Mouse (Mus musculus): ENCODE results near the gene Gm21887.
"Not testable (repeated sequence)": the region's sequence is repeated elsewhere in the genome, so short reads cannot be mapped to it uniquely, and the experiment has no call there.

Gene Gm21887

DNA sequence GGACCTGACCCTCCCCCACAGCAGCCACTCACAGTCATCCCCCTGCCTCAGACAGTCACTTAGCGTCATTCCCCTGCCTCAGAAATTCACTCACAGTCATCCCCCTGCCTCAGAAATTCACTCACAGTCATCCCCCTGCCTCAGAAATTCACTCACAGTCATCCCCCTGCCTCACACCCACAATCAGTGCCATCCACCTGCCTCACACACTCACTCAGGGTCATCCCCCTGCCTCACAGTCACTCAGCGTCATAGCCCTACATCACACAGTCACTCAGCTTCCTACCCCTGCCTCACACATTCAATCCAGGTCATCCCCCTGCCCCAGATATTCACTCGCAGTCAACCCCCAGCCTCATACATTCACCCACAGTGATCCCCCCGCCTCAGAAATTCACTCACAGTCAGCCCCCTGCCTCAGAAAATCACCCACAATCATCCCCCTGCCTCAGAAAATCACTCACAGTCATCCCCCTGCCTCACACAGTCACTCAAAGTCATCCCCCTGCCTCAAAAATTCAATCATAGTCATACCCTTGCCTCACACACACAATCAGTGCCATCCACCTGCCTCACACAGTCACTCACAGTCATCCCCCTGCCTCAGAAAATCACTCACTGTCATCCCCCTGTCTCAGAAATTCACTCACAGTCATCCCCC lies 10.8 kb upstream of the Gm21887 start:
- DNase-seq = not testable (repeated sequence)

DNA sequence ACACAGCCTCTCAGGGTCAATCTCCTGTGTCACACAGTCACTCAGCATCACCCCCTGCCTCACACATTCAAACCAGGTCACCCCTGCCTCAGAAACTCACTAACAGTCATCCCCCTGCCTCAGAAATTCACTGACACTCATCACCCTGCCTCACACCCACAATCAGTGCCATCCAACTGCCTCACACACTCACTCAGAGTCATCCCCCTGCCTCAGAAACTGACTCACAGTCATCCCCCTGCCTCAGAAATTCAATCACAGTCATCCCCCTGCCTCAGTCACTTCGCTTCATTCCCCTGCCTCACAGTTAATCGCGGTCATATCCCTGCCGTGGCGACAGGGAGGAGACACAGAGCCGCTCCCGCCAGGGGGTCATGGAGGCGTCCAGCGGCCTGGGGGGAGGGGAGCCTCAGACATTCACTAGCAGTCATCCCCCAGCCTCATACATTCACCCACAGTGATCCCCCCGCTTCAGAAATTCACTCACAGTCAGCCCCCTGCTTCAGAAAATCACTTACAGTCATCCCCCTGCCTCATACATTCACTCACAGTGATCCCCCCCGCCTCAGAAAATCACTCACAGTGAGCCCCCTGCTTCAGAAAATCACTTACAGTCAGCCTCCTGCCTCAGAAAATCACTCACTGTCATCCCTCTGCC lies 10.1 kb upstream of the Gm21887 start:
- DNase-seq = peak; percentile 63

DNA sequence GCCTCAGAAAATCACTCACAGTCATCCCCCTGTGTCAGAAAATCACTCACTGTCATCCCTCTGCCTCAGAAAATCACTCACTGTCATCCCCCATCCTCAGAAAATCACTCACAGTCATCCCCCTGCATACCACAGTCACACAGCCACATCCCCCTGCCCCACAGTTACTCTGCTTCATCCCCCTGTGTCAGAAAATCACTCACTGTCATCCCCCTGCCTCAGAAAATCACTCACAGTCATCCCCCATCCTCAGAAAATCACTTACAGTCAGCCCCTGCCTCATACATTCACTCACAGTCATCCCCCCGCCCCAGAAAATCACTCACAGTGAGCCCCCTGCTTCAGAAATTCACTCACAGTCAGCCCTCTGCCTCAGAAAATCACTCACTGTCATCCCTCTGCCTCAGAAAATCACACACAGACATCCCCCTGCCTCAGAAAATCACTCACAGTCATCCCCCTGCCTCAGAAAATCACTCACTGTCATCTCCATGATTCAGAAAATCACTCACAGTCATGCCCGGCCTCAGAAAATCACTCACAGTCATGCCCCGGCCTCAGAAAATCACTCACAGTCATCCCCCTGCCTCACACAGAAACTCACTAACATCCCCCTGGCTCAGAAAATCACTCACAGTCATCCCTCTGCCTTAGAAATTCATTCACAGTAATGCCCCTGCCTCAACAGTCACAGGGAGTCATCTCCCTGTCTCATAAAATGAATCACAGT lies 9.4 kb upstream of the Gm21887 start:
- DNase-seq = not testable (repeated sequence)

DNA sequence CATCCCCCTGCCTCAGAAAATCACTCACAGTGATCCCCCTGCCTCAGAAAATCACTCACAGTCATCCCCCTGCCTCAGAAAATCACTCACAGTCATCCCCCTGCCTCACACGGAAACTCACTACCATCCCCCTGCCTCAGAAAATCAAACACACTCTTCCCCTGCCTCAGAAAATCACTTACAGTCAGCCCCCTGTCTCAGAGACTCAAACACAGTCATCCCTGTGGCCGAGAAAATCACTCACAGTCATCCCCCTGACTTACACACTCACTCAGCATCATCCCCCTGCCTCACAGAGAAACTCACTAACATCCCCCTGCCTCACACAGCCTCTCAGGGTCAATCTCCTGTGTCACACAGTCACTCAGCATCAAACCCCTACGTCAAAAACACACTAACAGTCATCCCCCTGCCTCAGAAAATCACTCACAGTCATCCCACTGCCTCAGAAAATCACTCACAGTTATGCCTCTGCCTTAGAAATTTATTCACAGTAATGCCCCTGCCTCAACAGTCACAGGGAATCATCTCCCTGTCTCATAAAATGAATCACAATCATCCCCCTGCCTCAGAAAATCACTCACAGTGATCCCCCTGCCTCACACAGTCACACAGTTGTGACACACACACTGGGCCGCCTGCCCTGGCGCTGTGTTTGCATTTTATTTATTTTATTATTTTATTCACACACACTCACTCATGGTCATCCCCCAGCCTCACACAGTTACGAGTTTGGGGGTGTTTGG lies 8.6 kb upstream of the Gm21887 start:
- not testable (repeated sequence) for DNase-seq

DNA sequence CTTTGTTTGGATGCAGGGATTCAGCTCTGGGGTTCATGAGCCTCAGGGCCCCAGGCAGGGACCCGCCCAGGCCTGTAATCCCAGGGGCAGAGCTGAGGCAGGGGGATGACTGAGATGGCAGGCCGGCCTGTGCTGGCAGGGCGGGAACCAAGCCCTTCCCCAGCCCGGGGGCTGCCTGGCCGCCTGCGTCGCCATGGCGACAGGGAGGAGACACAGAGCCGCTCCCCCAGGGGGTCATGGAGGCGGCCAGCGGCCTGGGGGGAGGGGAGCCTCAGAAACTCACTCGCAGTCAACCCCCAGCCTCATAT lies 8.1 kb upstream of the Gm21887 start:
- not testable (repeated sequence) for DNase-seq

DNA sequence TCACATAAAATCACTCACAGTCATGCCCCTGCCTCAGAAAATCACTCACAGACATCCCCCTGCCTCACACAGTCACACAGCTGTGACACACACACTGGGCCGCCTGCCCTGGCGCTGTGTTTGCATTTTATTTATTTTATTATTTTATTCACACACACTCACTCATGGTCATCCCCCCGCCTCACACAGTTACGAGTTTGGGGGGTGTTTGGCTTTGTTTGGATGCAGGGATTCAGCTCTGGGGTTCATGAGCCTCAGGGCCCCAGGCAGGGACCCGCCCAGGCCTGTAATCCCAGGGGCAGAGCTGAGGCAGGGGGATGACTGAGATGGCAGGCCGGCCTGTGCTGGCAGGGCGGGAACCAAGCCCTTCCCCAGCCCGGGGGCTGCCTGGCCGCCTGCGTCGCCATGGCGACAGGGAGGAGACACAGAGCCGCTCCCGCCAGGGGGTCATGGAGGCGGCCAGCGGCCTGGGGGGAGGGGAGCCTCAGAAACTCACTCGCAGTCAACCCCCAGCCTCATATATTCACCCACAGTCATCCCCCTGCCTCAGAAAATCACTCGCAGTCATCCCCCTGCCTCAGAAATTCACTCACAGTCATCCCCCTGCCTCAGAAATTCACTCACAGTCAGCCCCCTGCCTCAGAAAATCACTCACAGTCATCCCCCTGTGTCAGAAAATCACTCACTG lies 6.8 kb upstream of the Gm21887 start:
- peak; percentile 87 for DNase-seq

DNA sequence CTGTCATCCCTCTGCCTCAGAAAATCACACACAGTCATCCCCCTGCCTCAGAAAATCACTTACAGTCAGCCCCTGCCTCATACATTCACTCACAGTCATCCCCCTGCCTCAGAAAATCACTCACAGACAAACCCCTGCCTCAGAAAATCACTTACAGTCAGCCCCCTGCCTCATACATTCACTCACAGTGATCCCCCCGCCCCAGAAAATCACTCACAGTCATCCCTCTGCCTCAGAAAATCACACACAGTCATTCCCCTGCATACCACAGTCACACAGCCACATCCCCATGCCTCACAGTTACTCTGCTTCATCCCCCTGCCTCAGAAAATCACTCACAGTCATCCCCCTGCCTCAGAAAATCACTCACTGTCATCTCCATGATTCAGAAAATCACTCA lies 5.9 kb upstream of the Gm21887 start:
- DNase-seq = not testable (repeated sequence)

DNA sequence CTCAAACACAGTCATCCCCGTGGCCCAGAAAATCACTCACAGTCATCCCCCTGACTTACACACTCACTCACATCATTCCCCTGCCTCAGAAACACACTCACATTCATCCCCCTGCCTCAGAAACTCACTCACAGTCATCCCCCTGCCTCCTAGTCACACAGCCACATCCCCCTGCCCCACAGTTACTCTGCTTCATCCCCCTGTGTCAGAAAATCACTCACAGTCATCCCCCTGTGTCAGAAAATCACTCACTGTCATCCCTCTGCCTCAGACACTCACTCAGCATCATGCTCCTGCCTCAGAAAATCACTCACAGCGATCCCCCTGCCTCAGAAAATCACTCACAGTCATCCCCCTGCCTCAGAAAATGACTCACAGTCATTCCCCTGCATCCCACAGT lies 5.2 kb upstream of the Gm21887 start:
- not testable (repeated sequence) for DNase-seq

DNA sequence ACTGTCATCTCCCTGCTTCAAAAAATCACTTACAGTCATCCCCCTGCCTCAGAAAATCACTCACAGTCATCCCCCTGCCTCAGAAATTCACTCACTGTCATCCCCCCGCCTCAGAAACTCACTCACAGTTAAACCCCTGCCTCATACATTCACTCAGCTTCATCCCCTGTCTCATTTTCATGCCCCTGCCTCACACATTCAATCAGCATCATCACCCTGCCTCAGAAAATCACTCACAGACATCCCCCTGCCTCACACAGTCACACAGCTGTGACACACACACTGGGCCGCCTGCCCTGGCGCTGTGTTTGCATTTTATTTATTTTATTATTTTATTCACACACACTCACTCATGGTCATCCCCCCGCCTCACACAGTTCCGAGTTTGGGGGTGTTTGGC lies 4.7 kb upstream of the Gm21887 start:
- not testable (repeated sequence) for DNase-seq

DNA sequence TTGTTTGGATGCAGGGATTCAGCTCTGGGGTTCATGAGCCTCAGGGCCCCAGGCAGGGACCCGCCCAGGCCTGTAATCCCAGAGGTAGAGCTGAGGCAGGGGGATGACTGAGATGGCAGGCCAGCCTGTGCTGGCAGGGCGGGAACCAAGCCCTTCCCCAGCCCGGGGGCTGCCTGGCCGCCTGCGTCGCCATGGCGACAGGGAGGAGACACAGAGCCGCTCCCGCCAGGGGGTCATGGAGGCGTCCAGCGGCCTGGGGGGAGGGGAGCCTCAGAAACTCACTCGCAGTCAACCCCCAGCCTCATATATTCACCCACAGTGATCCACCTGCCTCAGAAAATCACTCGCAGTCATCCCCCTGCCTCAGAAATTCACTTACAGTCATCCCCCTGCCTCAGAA lies 4.3 kb upstream of the Gm21887 start:
- DNase-seq = peak; percentile 72

DNA sequence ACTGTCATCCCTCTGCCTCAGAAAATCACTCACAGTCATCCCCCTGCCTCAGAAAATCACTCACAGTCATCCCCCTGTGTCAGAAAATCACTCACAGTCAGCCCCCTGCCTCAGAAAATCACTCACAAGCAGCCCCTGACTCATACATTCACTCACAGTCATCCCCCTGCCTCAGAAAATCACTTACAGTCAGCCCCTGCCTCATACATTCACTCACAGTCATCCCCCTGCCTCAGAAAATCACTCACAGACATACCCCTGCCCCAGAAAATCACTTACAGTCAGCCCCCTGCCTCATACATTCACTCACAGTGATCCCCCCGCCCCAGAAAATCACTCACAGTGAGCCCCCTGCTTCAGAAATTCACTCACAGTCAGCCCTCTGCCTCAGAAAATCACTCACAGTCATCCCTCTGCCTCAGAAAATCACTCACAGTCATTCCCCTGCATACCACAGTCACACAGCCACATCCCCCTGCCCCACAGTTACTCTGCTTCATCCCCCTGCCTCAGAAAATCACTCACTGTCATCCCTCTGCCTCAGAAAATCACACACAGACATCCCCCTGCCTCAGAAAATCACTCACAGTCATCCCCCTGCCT lies 3.7 kb upstream of the Gm21887 start:
- not testable (repeated sequence) for DNase-seq

DNA sequence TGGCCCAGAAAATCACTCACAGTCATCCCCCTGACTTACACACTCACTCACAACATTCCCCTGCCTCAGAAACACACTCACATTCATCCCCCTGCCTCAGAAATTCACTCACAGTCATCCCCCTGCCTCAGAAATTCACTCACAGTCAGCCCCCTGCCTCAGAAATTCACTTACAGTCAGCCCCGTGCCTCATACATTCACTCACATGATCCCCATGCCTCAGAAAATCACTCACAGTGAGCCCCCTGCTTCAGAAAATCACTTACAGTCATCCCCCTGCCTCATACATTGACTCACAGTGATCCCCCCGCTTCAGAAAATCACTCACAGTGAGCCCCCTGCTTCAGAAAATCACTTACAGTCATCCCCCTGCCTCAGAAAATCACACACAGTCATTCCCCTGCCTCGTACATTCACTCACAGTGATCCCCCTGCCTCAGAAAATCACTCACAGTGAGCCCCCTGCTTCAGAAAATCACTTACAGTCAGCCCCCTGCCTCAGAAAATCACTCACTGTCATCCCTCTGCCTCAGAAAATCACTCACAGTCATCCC lies 2.7 kb upstream of the Gm21887 start:
- DNase-seq = not testable (repeated sequence)

DNA sequence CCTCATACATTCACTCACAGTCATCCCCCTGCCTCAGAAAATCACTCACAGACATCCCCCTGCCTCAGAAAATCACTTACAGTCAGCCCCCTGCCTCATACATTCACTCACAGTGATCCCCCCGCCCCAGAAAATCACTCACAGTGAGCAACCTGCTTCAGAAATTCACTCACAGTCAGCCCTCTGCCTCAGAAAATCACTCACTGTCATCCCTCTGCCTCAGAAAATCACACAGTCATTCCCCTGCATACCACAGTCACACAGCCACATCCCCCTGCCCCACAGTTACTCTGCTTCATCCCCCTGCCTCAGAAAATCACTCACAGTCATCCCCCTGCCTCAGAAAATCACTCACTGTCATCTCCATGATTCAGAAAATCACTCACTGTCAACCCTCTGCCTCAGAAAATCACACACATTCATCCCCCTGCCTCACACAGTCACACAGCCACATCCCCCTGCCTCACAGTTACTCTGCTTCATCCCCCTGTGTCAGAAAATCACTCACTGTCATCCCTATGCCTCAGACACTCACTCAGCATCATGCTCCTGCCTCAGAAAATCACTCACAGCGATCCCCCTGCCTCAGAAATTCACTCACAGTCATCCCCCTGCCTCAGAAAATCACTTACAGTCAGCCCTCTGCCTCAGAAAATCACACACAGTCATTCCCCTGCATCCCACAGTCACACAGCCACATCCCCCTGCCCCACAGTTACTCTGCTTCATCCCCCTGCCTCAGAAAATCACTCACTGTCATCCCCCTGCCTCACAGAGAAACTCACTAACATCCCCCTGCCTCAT lies 1.9 kb upstream of the Gm21887 start:
- DNase-seq = not testable (repeated sequence)

DNA sequence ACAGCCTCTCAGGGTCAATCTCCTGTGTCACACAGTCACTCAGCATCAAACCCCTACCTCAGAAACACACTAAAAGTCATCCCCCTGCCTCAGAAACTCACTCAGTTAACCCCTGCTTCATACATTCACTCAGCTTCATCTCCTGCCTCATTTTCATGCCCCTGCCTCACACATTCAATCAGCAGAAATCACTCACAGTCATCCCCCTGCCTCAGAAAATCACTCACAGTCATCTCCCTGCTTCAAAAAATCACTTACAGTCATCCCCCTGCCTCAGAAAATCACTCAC lies 1.3 kb upstream of the Gm21887 start:
- DNase-seq = peak; percentile 40

DNA sequence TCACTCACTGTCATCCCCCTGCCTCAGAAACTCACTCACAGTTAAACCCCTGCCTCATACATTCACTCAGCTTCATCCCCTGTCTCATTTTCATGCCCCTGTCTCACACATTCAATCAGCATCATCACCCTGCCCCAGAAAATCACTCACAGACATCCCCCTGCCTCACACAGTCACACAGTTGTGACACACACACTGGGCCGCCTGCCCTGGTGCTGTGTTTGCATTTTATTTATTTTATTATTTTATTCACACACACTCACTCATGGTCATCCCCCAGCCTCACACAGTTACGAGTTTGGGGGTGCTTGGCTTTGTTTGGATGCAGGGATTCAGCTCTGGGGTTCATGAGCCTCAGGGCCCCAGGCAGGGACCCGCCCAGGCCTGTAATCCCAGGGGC lies 875 bp upstream of the Gm21887 start:
- peak; percentile 80 for DNase-seq

DNA sequence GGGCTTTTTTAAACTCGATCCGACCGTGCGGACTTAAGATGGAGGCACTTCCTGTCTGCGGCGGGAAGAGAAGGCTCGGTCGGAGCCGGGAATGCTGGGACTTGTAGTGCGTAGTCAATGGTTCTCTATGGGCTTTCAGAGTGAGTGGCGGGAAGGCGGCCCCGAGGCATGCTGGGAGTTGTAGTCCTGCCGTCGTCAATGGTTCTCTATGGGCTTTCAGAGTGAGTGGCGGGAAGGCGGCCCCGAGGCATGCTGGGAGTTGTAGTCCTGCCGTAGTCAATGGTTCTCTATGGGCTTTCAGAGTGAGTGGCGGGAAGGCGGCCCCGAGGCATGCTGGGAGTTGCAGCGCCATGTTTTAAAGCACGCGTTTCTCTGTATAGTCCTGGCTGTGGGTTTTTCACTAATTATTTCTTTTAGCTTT lies 352 bp downstream of the Gm21887 start:
- DNase-seq = peak; percentile 100

DNA sequence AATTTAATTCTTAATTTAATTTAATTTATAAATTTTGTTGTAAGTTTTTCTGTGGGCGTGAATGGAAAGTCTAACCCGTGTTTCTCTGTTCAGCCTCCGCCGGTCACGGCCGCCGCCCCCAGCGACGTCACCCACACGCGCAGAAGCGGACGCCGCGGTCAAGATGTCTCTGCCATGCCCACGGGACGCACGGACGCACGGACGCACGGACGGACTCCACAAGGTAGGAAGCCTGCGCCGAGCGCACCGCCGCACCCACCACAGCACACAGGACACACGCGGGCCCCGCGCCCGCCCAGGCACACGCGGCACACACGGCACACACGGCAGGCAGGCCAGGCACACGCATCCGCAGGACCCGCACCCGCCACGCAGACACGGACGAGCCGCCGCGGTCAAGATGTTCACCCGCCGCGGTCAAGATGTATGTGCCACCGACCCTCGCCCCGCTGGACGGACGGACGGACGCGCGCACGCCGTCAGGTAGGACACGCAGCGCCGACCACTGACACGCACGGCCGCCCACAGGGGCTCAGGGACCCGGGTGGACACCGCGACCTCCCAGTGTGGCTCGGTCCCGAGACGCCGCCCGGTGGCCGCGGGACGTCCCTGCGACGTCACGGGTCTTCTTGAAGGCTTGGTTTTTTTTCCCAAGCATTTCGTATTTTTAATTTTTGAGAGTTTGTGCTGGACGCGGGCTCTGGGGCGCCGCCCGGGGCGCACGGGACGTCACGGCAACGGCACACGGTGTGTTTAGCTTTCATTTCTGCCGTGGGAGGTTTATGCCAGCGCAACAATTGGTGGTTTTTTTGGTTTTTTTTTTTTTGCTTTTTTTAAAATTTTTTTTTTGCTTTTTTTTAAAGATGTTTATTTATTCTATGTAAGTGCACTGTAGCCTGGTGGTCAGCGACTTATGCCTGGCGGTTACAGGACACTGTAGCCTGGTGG lies 1.4 kb downstream of the Gm21887 start:
- DNase-seq = peak; percentile 81

DNA sequence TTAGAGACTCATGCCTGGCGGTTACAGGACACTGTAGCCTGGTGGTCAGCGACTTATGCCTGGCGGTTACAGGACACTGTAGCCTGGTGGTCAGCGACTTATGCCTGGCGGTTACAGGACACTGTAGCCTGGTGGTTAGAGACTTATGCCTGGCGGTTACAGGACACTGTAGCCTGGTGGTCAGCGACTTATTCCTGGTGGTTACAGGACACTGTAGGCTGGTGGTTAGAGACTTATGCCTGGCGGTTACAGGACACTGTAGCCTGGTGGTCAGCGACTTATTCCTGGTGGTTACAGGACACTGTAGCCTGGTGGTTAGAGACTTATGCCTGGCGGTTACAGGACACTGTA lies 2.0 kb downstream of the Gm21887 start:
- not testable (repeated sequence) for DNase-seq

DNA sequence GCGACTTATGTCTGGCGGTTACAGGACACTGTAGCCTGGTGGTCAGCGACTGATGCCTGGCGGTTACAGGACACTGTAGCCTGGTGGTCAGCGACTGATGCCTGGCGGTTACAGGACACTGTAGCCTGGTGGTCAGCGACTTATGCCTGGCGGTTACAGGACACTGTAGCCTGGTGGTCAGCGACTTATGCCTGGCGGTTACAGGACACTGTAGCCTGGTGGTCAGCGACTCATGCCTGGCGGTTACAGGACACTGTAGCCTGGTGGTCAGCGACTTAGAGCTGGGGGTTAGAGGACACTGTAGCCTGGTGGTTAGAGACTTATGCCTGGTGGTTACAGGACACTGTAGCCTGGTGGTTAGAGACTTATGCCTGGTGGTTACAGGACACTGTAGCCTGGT lies 4.0 kb downstream of the Gm21887 start:
- DNase-seq = not testable (repeated sequence)

DNA sequence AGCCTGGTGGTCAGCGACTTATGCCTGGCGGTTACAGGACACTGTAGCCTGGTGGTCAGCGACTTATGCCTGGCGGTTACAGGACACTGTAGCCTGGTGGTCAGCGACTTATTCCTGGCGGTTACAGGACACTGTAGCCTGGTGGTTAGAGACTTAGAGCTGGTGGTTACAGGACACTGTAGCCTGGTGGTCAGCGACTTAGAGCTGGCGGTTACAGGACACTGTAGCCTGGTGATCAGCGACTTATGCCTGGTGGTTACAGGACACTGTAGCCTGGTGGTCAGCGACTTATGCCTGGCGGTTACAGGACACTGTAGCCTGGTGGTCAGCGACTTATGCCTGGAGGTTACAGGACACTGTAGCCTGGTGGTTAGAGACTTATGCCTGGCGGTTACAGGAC lies 4.6 kb downstream of the Gm21887 start:
- DNase-seq = not testable (repeated sequence)

All from cerebellum, adult 9-10 months (tissue).